Mouse (Mus musculus) midbrain, embryonic 16.5 days (tissue): ENCODE measurements around the gene Ppt2. TPM values are rescaled to one million over a fixed set of nuclear protein-coding genes. Genes with fewer than 3 reads are reported as not detected.

Experiments used
- ATAC-seq: fragments of 200-750 bp; cut with Nextera tagmentation; 2 replicates; pipeline ENCODE4 v1.8.0; 2017; ENCODE audit warnings: moderate TSS enrichment
- H3K27ac ChIP-seq: fragments of 300-500 bp; sonication (generic); 2 replicates; pipeline ENCODE4 v1.5.1; 2014; ENCODE audit warnings: mild to moderate bottlenecking, low read length, mixed read lengths
- H3K27me3 ChIP-seq: fragments of 300-500 bp; sonication (generic); 2 replicates; pipeline ENCODE4 v1.6.1; 2014; ENCODE audit warnings: low read depth, low read length, mixed read lengths; ENCODE audit not compliant: control insufficient read depth, insufficient read depth
- H3K36me3 ChIP-seq: fragments of 300-500 bp; sonication (generic); 2 replicates; pipeline ENCODE4 v1.6.1; 2014; ENCODE audit warnings: mild to moderate bottlenecking, low read length, moderate library complexity, mixed read lengths; ENCODE audit not compliant: control insufficient read depth, insufficient read depth
- H3K4me1 ChIP-seq: fragments of 300-500 bp; sonication (generic); 2 replicates; pipeline ENCODE4 v1.6.1; 2014; ENCODE audit warnings: mild to moderate bottlenecking, low read length, mixed read lengths; ENCODE audit not compliant: control insufficient read depth, insufficient read depth
- H3K4me2 ChIP-seq: fragments of 300-500 bp; sonication (generic); 2 replicates; pipeline ENCODE4 v1.6.1; 2014; ENCODE audit warnings: mild to moderate bottlenecking, low read length, mixed read lengths
- H3K4me3 ChIP-seq: fragments of 300-500 bp; sonication (generic); 2 replicates; pipeline ENCODE4 v1.5.1; 2014; ENCODE audit warnings: low read depth, mild to moderate bottlenecking, low read length, moderate library complexity, mixed read lengths
- H3K9ac ChIP-seq: fragments of 300-500 bp; sonication (generic); 2 replicates; pipeline ENCODE4 v1.6.1; 2014; ENCODE audit warnings: low read depth, low read length, mixed read lengths
- H3K9me3 ChIP-seq: fragments of 300-500 bp; sonication (generic); replicated peaks from 2 replicates; pipeline ENCODE4 v1.6.1; 2014; ENCODE audit warnings: mild to moderate bottlenecking, low read length, mixed read lengths; ENCODE audit not compliant: control insufficient read depth, poor library complexity, severe bottlenecking
- WGBS: fragments of 180-500 bp; shearing (Covaris S2); extraction: QIAGEN DNeasy Blood & Tissue Kit; methylation state at CpG from one replicate; pipeline ENCODE4 v1.1.7; 2014; 5-methylcytosine and 5-hydroxymethylcytosine counted together
- polyA plus RNA-seq: library from polyadenylated mRNA; unstranded; fragments of >200 nt; fragmentation: Nextera tagmentation; extraction: Ambion mirVana; gene quantifications from 2 replicates; pipeline ENCODE4 v1.2.1, GENCODE M21; 2015

Ppt2 gene
- polyA plus RNA-seq, 1 experiment from 2014 or later, result 21.0 TPM

- H3K27ac ChIP-seq, result peak overlapping the region; percentile 76; the same call in 1 of the 2 replicates
- no peaks in the 10 kb centered on the region for H3K9me3 ChIP-seq
- peaks cover 13% of the 10 kb centered on the region for H3K36me3 ChIP-seq
- 50% methylated on average over 10 of the region's 10 CpGs for WGBS
- peaks cover 29% of the 10 kb centered on the region for H3K4me1 ChIP-seq
- peak overlapping the region; percentile 62 for H3K4me3 ChIP-seq
- no peak for ATAC-seq
- peak overlapping the region; percentile 70 for H3K4me2 ChIP-seq
- H3K9ac ChIP-seq, result peak overlapping the region; percentile 70
- H3K27me3 ChIP-seq, result no peaks in the 10 kb centered on the region
These were observed 17.0 kb upstream of the Ppt2 start for GRCm38 (mm10) chr17:34645256-34645829.

- H3K4me1 ChIP-seq, result peaks cover 29% of the 10 kb centered on the region
- no peaks in the 10 kb centered on the region for H3K27me3 ChIP-seq
- peaks cover 6% of the 10 kb centered on the region for H3K36me3 ChIP-seq
- ATAC-seq, result peak; percentile 77
- under 1% methylated on average over 16 of the region's 16 CpGs for WGBS
- peak within 1 kb of the TSS; percentile 70 for H3K4me2 ChIP-seq
- H3K27ac ChIP-seq, result peak within 1 kb of the TSS; percentile 76
- H3K4me3 ChIP-seq, result peak within 1 kb of the TSS; percentile 62
- H3K9me3 ChIP-seq, result no peaks in the 10 kb centered on the region
- peak within 1 kb of the TSS; percentile 70 for H3K9ac ChIP-seq
These were observed 16.3 kb upstream of the Ppt2 start, which contains the start of gene Fkbpl for GRCm38 (mm10) chr17:34644608-34645007. Fkbpl (plus strand) TSS chr17:34644764.

DNA sequence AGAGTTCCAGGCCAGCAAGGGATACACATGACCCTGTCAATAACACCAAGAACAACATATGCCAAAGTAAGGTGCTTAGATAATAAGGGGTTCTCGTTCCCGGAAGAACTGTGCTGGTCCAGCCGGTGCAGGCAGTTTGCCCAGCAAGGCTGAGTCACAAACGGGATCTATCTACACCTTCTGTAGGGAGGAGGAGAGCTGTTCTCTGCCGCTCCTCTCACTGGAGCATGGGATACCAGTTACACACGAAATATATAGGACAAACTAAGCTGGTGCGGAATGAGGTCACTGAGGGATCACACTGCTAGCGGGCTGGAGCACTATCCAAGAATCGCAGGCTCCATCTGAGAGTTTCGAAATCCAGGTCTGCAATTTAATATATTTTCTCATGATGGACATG, 15.6 kb upstream of the Ppt2 start:
- Histone ChIP-seq H3K27me3 (no peaks in the 10 kb centered on the region), H3K36me3 (peaks cover under 1% of the 10 kb centered on the region; the same call in 1 of the 2 replicates), H3K9me3 (no peaks in the 10 kb centered on the region), H3K4me2 (no peak overlapping the region; the same call in 1 of the 2 replicates), H3K4me1 (peaks cover 29% of the 10 kb centered on the region), H3K27ac (peak overlapping the region; percentile 51), H3K4me3 (no peak overlapping the region), H3K9ac (no peak overlapping the region)
- 85% methylated on average over 10 of the region's 10 CpGs for WGBS
- no peak for ATAC-seq

DNA sequence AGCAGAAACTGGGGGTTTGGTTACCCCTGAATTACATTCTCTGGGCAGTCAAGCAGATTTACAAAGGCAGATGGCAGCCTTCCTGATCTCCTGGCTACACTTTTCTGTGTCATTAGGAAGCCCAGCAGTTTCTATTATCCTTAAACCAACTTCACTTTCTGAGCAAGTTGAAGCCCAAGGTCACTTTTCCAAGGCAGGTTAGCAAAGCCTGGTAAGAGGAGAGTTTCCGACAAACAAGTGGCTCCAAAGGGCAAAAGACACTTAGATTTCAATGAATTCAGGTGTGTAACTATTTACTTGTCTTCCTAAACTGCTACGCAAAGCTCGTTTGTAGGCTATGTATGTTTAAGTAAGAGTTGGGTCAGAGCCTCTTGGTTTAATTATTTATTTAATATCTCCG, 15.1 kb upstream of the Ppt2 start:
- no peaks in the 10 kb centered on the region for H3K27me3 ChIP-seq
- H3K4me1 ChIP-seq, result peaks cover 26% of the 10 kb centered on the region
- no peak for ATAC-seq
- H3K9ac ChIP-seq, result no peak overlapping the region
- 93% methylated on average over 4 of the region's 4 CpGs for WGBS
- no peak overlapping the region for H3K4me3 ChIP-seq
- H3K9me3 ChIP-seq, result no peaks in the 10 kb centered on the region
- H3K36me3 ChIP-seq, result no peaks in the 10 kb centered on the region
- H3K4me2 ChIP-seq, result no peak overlapping the region
- H3K27ac ChIP-seq, result no peak overlapping the region

GRCm38 (mm10) chr17:34641945-34642344, 13.6 kb upstream of the Ppt2 start:
- ATAC-seq, result no peak
- 92% methylated on average over 3 of the region's 3 CpGs for WGBS
- H3K27ac ChIP-seq, result no peak overlapping the region

DNA sequence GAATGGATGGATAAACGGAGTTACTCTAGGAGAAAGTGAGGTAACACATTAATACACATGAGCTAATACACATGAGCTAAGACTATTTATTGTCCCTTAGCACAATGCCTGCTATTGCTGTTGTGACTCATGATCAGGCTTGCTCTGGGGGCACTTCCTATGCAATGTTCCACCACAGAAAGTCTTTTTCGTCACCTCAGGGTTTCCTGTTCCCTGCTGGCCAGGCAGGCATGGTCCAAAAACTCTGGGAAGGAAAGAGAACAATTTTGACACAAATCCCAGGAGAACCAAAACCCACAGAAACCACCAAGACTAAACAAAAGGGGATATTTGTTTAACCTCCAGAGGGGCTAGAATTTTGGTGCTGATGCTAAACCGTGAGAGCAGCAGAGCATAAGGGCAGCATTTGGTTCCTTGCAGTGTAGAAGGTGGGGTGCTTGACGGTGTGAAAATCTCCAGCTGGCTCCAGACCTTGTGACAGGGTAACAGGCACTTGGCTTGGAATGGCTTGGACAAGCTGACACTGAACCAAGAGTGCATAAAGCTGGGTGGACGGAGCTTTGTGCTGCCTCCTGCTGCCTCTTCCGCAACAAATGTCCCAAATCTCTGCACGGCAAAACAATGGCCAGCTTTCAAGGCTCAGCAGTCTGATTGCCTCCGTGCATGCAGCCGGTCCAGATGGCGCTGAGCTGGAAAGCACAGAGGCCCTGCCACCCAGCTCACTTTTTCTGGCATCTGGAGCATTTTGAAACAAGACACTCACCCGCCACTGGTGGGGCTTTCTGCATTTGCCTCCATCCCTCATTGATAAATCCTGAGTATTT, 12.7 kb upstream of the Ppt2 start:
- Histone ChIP-seq H3K9ac (0 out of 2 replicates have a peak overlapping the region, but pooled peaks have one; percentile 28), H3K27me3 (peaks cover 2% of the 10 kb centered on the region; the same call in 1 of the 2 replicates), H3K4me1 (peaks cover 11% of the 10 kb centered on the region), H3K36me3 (no peaks in the 10 kb centered on the region), H3K9me3 (no peaks in the 10 kb centered on the region), H3K27ac (peak overlapping the region; percentile 69), H3K4me3 (no peak overlapping the region), H3K4me2 (no peak overlapping the region)
- WGBS, result 10% methylated on average over 11 of the region's 11 CpGs
- no peak for ATAC-seq

More at GRCm38 (mm10) chr17:34641945-34642344, 13.6 kb upstream of the Ppt2 start:
- Histone ChIP-seq H3K9me3 (no peaks in the 10 kb centered on the region), H3K36me3 (no peaks in the 10 kb centered on the region), H3K4me1 (peaks cover 19% of the 10 kb centered on the region), H3K9ac (no peak overlapping the region), H3K27me3 (peaks cover 2% of the 10 kb centered on the region; the same call in 1 of the 2 replicates), H3K4me2 (no peak overlapping the region), H3K4me3 (no peak overlapping the region)

- Histone ChIP-seq H3K27ac (no peak overlapping the region), H3K27me3 (peaks cover 4% of the 10 kb centered on the region; the same call in 1 of the 2 replicates), H3K4me3 (no peak overlapping the region), H3K4me1 (peaks cover 3% of the 10 kb centered on the region; the same call in 1 of the 2 replicates), H3K9ac (0 out of 2 replicates have a peak overlapping the region, but pooled peaks have one; percentile 8), H3K4me2 (no peak overlapping the region), H3K9me3 (no peaks in the 10 kb centered on the region), H3K36me3 (no peaks in the 10 kb centered on the region)
- 85% methylated on average over 7 of the region's 7 CpGs for WGBS
- ATAC-seq, result no peak
These were observed 11.3 kb upstream of the Ppt2 start for GRCm38 (mm10) chr17:34639461-34640255.

DNA sequence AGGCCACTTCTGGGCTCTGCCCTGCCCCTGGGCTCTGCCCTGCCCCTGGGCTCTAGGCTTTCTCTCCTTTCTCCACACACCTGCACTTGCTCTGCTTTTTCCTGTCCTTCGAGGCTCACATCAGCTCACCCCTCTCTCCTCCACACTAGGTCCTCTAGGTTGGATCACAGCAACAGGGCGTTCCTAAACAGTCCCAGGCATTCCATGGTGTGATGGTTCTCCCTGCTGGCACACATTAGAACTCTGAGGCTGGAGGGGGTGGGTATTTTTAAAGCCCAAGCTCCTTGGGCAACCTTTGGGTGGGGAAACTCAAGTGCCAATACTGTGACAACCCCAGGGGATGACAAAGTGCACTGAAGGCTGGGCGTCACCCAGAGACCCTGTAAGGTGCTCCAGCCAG, 9.1 kb upstream of the Ppt2 start:
- Histone ChIP-seq H3K9me3 (no peaks in the 10 kb centered on the region), H3K4me2 (no peak overlapping the region), H3K36me3 (no peaks in the 10 kb centered on the region), H3K27me3 (peaks cover 4% of the 10 kb centered on the region; the same call in 1 of the 2 replicates), H3K27ac (no peak overlapping the region), H3K4me1 (no peaks in the 10 kb centered on the region), H3K4me3 (no peak overlapping the region), H3K9ac (no peak overlapping the region)
- 75% methylated on average over 3 of the region's 3 CpGs for WGBS
- no peak for ATAC-seq
